Mouse (Mus musculus) brain, adult 2 months (tissue): ENCODE data around the gene Dock9.
A peak's percentile ranks its signal among the peaks of the same experiment; 100 is the strongest.
"Not testable (repeated sequence)": the region's sequence is repeated elsewhere in the genome, so short reads cannot be mapped to it uniquely, and the experiment has no call there.

Source experiments
- DNase-seq: peaks from one replicate; pipeline ENCODE4 v3.0.0; 2011; ENCODE audit warnings: low read depth, low spot score

Gene Dock9

DNA sequence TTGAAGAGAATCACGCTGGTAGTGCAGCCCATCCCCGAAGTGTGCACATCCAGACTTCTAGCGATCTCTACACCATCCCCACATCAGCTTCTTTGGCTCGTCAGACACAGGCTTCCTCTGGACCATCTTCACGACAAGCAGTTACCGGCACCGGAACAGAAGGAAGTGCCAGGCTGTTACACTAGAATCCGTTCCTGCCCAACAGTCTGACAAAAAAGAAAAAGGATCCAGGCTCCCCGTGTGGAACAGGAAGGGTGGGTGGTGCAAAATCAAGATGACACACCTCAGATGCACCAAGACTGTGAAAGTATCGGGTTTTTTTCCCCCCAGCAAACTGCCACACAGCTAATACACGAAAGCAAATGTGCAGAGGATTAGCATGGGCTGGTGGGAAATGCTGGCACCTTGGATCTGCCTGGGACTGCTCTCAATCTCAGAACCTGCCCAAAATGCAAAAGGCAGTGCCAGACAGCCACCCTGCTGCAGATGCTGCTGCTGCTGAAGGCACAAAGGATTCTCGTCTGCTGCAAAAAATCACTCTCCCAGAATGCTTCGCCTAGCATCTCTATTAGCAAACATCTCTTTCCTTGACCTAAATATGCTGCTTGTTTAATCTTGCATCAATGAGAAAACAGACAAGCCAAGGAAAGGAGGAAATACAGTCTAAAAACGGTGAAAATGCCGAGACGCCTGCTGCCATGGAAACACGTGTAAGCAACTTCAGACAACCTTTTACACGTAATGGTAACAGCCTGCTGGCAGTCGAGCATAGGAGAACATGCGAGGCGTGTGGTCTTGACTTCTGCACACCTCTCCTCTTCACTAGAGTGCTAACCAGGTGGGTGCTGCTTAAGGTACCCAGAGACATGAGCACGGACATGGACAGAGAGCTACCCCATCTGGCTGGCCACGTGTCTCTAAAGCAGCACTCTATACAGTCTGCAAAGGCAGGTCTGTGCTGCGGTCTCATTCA lies 58.9 kb downstream of the Dock9 start:
- peak; percentile 86 for DNase-seq

DNA sequence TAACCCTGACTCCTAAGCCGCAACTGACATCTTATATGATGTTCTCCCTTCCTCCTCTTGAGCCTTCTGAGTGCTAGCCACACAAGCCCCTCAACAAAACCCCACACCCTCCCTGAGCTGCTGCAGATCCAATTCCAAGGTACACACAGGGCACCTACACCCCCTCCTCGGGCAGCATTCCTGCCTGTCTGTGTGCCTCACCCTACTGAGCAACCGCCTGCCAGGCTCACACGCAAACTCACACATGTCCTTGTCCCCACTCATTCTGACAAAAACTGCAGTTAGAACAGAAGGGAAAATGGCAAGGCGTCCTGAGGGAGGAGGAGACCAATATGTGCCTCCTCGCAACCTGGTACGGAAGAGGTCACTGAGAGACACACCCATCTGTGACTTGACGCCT lies 60.4 kb downstream of the Dock9 start:
- peak; percentile 81 for DNase-seq

DNA sequence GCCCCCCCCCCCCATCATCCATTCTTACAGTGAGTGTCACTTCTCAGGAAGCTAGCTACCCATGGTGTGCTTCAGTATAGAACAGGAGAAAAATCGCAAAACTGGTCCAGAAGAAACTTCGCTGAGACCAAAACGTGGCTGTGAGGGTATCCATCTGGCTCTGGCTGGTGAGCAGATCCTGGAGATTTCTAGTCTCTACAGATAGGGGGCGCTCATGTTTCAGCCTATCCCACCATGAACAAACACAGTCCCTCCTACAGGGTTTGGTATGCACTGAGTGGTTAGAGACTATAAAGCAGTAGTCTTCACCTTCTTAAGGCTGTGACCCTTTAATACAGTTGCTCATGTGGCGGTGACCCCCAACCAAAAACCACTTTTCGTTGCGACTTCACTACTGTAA lies 62.0 kb downstream of the Dock9 start:
- peak; percentile 51 for DNase-seq

DNA sequence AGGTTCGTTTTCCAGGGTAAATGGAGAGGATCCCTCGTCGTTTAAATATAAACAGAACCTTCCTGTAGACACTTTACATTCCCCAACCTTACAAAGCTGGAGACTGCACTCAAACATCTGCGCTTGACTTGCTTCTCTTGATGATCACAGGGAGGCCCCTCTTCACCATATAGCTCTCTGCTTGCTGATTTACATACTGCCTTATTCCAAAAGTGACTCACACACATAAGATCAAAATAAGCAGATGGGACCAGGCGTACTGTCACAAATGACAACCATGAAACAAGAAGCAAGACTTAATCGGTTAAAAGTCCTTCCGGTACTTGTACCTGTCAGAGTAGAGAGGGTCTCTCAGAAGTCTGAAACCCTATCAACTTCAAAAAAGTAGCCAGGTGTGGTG lies 63.4 kb downstream of the Dock9 start:
- DNase-seq: peak; percentile 54

DNA sequence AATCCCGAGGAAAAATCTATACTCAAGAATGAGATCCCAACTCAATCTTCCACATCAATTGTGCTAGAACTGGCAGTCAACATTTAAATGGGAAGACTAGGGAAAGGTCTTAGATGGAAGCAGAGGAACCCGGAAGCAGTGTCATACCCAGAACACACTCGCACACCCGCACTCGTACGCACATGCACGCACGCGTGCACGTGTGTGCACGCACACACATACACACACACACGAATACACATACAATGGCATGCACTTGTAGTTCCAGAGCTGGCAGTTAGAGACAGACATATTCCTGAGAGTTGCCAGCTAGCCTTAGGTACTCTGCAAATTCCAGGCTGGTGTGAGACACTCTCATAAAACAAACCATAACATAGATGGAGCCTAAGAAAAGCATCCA lies 63.9 kb downstream of the Dock9 start:
- DNase-seq: no peak

DNA sequence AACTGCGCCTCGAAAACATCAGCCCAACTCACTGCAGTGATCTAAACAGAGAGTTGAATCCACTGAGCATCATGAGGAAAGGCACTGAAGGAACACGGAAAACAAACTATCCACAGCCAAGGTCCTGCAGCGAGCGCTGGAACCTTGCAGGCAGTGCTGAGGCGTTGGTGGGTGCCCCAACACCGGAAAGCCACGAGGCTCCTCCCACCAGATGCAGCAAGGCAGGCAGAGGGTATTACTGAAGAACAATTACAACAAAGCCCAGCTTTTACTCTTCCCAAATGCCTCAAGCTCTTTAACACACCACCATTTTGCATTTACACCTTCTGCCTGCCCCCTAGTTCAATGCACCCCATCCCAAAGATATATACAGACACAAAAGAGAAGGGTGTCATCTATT lies 65.4 kb downstream of the Dock9 start:
- DNase-seq: no peak

DNA sequence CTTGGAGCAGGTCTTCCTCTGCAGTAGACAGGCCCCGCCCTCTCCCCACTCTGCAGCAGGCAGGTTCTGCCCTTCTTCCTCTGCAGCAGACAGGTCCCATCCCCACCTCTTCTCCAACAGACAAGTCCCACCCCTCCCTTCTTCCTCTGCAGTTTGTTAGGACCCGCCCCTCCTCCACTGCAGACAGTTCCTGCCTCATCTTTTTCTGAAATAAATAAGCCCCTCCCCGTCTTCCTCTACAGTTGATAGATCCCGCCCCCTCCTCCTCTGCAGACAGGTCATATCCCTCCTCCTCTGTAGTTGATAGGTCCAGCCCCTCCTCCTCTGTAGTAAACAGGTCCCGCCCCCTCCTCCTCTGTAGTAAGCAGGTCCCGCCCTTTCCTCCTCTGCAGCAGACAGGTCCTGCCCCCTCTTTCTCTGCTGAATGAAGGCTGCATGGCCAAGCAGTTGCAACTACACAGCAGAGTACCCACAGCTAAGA lies 65.9 kb downstream of the Dock9 start:
- DNase-seq: no peak

DNA sequence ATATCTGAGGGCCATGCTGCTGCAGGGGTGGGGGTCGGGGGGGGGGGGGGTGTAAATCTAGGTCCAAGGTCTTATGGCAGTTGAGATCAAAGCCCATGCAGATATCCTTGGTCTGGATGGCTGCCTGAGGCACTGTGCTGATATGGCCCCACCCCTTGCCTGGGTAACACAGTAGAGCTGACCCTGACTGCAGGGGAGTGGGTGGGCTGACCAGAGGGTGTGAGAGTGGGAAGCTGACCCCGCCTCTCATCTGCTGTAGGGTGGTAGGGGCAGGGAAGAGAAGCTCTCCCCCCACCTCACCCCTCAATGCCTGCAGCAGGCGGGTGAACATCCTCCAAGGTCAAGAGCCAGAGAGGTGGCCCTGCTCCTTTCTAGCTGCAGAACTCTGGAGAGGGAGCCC lies 66.7 kb downstream of the Dock9 start:
- no peak for DNase-seq

DNA sequence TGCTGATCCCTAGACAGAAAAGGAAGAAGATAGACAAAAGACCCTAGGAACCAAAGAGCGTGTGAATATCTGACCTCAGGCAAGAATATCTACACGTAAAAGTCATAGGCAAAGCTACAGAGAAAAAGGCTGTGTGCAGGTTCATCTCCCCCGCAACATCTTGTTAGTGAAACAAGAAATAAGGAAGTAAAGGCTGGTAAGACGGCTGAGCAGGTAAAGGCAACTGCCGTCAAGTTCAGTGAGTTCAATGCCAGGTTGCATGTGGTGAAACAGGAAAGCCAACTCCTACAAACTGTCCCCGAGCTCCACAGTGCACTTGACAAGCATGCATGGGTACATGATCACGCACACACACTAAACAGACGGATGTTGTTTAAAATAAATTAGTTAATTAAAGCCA lies 69.6 kb downstream of the Dock9 start:
- no peak for DNase-seq

DNA sequence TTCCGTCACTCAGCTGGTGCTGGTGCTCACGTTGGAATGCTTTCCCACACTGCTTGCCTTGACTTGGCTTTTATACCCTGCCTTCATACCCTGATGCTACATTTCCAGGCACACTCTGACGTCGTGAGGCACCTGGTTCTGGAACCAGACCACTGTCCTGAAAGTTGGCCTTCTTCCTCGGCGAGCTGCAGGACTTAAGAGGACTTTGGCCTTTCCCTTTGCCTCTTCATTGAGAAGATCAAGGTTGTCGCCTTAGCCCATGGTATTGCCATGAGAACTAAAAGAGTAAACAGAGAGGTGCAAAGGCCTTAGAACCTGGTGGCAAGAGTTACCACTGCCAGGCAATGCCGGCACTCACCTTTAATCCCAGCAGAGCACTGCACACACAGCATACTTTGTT lies 73.1 kb downstream of the Dock9 start:
- DNase-seq: no peak

DNA sequence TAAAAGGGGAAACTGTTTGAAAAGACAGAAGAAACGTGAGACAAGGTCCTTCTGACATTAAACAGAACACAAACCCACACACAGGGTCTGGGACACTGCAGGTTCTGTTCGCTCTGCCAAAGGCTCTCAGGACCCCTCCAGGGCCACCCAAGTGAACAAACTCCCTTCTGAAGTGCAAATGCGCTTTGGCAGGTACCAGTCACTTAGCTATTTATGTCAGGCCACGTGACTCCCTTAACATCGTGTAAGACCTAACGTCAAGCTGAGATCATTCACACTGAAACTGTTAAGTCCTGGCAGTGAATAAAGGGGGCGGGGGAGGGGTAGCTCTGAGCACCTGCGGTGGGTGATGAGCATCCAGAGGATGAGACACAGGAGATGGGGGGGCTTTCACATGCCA lies 74.9 kb downstream of the Dock9 start:
- DNase-seq: peak; percentile 58

DNA sequence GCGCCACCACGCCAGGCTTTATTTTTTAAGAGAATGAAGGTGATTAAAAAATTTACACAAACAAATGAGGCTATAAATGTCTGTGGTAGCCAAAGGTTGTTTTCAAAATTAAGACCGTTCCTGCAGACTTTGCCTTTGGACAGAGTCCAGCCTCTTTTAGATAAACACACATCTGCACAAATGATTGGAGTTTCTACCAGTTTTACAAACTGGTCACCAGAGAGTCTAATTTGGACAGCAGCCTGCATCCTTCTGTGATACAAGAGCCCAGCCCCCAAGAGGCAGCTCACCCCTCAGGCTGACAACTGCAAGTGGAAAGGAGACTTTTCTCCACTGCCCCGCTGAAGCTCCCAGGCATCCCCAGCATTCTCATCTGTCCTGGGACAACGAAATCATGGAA lies 76.2 kb downstream of the Dock9 start:
- DNase-seq: no peak

DNA sequence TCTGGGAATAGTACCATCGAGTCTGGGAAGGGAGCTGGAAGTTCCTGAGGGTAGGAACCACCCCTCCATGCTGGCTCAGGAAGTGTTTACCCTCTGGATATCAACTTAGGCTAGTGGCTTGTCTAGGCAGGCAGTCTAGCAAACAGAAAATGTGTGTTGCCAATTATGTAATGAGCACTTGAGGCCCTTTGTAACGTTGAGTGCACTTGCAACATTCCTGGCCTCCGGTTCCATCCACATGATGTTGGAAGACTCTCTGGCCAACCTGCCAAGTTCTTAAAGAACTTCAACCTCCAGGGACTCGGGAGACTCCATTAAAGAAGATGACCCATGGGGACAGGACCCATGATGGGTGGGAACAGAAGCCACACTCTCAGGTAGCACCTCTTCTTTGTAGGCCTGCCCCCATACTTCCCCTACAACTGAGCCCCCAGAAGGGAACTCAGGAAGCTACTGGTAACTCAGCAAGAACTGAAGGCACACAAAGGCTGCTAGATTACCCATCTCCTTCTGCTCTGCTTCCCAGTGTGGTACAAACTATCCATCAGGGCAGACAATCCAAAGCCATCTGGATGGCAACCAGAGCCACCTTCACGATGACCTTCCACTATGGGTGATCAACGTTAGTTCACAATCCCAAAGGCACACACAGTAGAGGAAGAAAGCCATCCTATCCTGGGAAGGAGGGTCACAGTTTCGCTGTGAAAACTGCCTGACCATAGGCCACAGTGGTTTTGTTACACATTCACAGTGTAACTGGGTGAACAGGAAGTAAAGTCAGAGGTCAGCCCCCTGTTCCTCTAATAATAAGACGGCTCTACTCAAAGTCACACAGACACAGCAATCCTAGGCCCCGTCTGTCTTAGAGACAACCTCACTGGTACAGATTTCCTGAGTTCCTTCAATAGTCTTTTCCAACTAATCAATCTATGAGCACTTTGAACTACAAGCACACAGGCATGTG lies 77.7 kb downstream of the Dock9 start:
- DNase-seq: no peak

DNA sequence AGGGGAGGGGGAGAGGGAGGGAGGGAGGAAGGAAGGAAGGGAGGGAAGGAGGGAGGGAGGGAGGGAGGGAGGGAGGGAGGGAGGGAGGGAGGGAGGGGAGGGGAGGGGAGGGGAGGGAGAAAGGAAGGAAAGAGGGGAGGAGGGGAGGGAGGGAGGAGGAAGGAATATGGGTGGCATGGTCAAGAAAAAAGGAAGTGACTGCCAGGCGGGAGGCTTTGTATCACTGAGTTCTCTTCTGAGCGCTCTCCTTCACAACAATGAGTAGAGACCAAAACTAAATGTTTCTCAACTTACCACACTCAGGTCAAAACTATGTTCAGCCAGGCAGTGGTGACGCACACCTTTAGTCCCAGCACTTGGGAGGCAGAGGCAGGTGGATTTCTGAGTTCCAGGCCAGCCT lies 82.8 kb downstream of the Dock9 start:
- DNase-seq: not testable (repeated sequence)

DNA sequence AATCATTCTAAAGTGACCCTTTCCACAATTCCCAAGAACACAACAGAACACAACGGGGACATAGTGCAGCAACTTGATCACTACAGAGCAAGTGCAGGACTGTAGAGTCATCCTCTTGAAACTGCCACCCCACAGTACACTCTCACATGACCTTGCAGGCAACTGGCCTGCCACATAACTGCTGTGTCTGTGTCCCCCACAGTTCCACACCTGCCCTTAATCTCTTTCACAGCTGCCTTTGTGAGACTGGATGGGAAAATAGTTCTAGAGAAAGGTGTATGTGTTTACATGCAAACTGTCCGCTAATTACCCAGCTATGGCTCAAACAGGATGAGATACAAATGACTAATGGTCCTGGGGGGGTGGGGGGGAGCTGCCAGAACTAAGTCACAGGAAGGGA lies 83.4 kb downstream of the Dock9 start:
- no peak for DNase-seq

DNA sequence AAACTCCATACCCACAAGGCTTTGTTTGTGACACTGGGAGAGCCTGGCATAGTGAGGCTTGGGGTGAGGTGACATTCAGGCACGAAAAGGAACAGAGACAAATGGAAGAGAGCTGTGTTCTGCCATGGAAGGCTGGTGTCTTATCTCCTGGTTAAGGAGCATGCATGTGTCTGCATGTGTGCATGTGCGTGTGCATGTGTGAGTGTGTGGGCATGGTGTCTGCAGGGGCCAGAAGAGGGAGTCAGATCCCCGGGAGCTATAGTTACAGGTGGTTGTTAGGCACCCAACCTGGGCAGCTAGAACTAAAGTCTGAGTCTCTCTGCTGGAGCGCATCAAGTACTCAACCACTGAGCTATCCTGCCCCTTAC lies 83.8 kb downstream of the Dock9 start:
- DNase-seq: no peak

DNA sequence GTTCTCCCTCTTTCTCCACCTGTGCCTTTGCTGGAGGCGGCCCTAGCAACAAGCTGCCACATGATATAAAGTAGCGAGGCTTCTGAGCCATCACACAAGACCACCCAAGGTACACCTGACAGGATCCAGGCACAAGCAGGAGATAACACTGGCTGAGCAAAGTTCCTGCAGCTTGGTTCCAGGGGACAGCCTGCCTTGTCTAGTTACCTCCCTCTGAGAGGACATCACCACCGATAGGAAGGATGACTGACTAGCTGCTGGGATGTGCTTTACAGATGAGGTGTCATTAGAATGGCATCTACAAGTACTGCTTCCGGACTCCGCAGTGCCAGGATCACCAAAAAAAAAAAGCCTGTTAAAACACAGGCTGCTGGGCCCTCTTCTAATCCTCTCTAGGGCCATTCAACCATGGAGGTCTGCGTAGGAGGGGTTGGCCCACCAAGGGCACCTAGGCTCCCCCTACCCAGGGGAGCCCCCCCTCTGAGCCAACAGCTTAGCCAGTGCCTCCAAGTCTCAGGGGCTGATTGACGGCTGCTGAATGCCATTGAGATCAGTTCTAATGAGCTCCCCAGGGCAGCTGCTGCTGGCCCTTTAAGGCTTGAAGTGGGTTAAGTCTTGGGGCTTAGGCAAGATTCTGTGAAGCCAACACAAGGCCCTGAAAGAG lies 84.3 kb downstream of the Dock9 start:
- DNase-seq: no peak

DNA sequence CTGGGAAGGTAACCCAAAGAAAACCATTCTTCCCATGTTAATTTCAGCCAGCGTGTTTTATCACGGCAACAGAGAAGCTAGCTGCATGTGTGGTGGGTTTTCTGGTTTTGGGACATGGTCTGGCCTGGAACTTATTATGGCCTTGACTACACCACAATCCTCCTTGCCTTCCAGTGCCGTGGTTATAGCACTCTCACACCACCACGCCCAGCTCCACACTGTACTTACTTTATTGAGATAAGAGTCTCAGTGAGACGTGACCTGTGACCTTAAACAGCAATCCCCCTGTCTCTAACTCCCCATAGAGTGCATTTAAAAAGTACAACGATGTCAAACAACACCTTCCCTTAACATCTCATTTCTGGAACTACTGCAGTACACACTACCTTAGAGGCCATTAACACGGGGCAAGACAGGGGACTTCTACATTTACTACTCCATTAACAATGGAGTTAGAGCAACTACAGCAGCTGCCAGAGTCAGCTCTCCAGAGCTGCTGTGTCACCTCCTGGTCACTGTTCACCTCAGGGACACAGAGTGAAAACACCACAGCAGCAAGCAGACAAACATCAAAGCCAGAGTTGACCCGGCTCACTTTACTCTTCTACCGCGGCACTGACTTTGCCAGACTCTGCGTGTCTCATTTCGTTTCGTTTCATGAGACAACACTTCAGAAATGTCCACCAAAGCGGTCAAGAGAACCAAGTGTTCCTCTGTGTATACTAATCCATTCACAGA lies 86.4 kb downstream of the Dock9 start:
- DNase-seq: no peak

DNA sequence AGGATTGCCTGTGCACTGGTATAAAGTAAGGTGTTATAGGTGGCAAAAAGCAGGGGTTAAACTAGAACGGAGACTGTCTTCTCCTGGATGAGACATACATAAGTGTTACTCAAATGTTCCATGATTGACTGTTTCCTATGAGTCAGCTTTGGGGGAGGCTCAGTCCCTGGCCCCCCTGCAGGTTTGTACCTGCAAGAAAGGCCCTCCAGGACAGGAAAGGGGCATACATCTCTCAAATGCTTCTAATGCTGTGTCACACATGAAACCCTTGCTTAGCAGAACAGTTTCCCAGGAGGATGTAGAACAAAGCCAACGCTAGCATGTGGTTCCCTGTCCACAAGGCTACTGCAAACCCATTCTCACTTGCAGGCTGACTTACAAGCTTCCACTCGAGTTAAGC lies 87.5 kb downstream of the Dock9 start:
- no peak for DNase-seq

DNA sequence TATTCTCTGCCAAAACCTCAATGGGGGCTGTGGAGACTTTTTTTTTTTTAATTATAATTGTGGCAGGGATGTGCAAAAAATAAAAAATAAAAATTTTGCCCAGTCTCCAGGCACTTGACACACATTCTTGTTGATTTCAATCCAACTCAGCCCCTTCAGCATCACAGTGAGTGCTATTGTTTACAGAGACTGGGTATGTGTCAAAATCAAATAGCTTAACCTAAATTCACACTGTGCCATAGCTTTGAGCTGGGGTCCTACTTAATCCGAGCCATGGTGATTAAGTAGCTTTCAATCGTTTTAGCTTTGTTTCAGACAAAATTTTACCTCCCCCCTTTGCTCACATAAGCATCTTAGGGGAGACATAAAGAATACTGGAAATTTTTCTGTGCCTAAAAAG lies 89.4 kb downstream of the Dock9 start:
- no peak for DNase-seq

DNA sequence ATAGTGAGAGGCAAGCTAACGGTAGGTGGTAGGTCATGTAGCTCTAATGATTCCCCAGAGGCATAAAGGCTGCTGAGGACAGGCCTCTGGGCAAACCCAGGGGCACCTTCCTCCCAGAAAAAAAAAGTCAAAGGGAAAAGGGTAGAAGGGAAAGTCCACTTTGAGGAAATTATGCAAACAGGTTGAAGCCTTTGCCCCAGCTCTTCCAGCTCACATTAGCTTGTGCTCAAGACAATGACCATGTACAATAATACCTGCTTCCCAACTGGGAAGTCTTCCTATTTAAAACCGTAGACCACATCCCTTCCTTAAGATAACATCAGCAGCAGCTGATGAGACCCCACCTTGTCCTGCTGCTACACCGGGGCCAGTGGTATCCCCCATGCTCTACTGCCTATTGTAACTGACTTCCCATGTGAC lies 91.1 kb downstream of the Dock9 start:
- no peak for DNase-seq
